ENCODE assay signal across 8 mouse cellular contexts in the genomic region with DNA sequence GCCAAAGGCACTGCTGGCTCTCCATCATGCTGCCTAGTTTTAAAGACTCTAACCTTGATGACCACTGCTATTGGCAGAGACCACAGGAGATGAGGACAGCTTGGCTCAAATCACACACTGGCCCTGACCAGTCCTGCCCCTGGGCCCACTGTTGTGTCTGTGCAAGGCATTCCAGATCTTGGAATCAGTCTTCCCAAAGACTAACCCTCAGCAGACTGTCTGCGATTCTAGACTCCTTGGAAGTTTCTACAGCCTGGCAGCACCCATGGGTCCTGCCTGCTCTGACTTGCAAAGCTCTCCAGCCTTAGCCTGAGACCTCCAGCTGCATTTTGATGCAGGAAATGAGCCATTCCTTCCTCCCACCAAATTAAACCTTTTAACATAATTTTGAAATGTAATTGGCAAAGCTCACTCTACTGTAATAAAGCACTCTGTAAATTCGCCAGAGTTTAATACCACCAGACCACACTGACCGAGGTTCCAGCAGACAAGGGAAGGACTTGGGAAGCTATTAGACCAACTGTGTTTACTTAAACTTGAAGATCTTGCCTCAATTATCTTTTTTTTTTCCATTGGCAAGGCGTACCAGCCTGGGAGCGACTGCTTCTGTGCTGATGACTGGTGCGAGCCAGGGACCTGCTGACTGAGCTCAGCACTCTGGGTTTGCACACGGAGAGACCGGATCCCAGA.
DNase-seq lines count a peak whose midpoint lies in the region; ATAC-seq and TF ChIP-seq lines count a peak whose summit lies in the region.
"Had no signal": no experiment of that assay in that cellular context is flagged by ENCODE, and none has a peak within 500 bp of the region (broad histone marks: within the 10 kb centered on the region; RNA-seq: fewer than 3 reads in every experiment).

No protein-coding gene starts in this region.

- DNase-seq in midbrain, embryonic 11.5 days (ENCODE audit: low spot score, missing footprints), result peak; percentile 77
- no peak for DNase-seq in midbrain, postnatal 0 days (ENCODE audit: low spot score)
- DNase-seq in brain, embryonic 14.5 days (ENCODE audit: low read depth), result peak; percentile 38
- DNase-seq in hindbrain, embryonic 10.5 days (ENCODE audit: low spot score), result no peak

- H3K4me2 ChIP-seq in midbrain, embryonic 11.5 days, result no peak overlapping the region
- H3K4me2 ChIP-seq in midbrain, postnatal 0 days (ENCODE audit: low read depth, low read length, poor library complexity, severe bottlenecking), result no peak overlapping the region
- H3K4me2 ChIP-seq in heart, embryonic 14.5 days (ENCODE audit: low read length), result no peak overlapping the region
- H3K4me2 ChIP-seq in stomach, embryonic 15.5 days, result peak overlapping the region; percentile 16; the same call in 1 of the 2 replicates
- no peak overlapping the region for H3K4me2 ChIP-seq in neural tube, embryonic 15.5 days

- no peaks in the 10 kb centered on the region for H3K27me3 ChIP-seq in midbrain, embryonic 11.5 days (ENCODE audit: control insufficient read depth, insufficient read depth, low read length)
- H3K27me3 ChIP-seq in midbrain, postnatal 0 days (ENCODE audit: insufficient read depth, low read length), result no peaks in the 10 kb centered on the region
- no peaks in the 10 kb centered on the region for H3K27me3 ChIP-seq in heart, embryonic 14.5 days (ENCODE audit: control insufficient read depth, insufficient read depth, low read length)
- no peaks in the 10 kb centered on the region for H3K27me3 ChIP-seq in stomach, embryonic 15.5 days (replicated peaks)
- no peaks in the 10 kb centered on the region for H3K27me3 ChIP-seq in neural tube, embryonic 15.5 days (replicated peaks)
- no peaks in the 10 kb centered on the region for H3K27me3 ChIP-seq in hindbrain, embryonic 10.5 days (ENCODE audit: insufficient read depth, poor library complexity, severe bottlenecking)

- H3K9ac ChIP-seq in midbrain, embryonic 11.5 days (ENCODE audit: low read length), result no peak overlapping the region
- no peak overlapping the region for H3K9ac ChIP-seq in midbrain, postnatal 0 days (replicated peaks; ENCODE audit: low read length, poor library complexity, severe bottlenecking)
- no peak overlapping the region for H3K9ac ChIP-seq in heart, embryonic 14.5 days (ENCODE audit: low read length)
- no peak overlapping the region for H3K9ac ChIP-seq in stomach, embryonic 15.5 days
- no peak overlapping the region for H3K9ac ChIP-seq in neural tube, embryonic 15.5 days (replicated peaks)

- no peak for TF ChIP-seq POLR2A in brain, embryonic 14.5 days (IDR thresholded peaks at IDR 0.05; ENCODE audit: borderline replicate concordance, extremely low read depth, insufficient read depth, insufficient read length, poor library complexity, severe bottlenecking)

- H3K4me3 ChIP-seq in midbrain, embryonic 11.5 days (ENCODE audit: low read depth, low read length), result no peak overlapping the region
- H3K4me3 ChIP-seq in midbrain, postnatal 0 days (ENCODE audit: low read depth, low read length), result no peak overlapping the region
- H3K4me3 ChIP-seq in heart, embryonic 14.5 days (ENCODE audit: control insufficient read depth in 1 of 2, insufficient read depth in 1 of 2, low read depth in 1 of 2, low read length in 2 of 2), result no peak overlapping the region
- no peak overlapping the region for H3K4me3 ChIP-seq in stomach, embryonic 15.5 days (replicated peaks)
- no peak overlapping the region for H3K4me3 ChIP-seq in neural tube, embryonic 15.5 days (replicated peaks)
- no peak overlapping the region for H3K4me3 ChIP-seq in hindbrain, embryonic 10.5 days

- TF ChIP-seq CTCF in midbrain, postnatal 0 days (IDR thresholded peaks at IDR 0.05), result no peak
- TF ChIP-seq CTCF in brain, embryonic 14.5 days (IDR thresholded peaks at IDR 0.05; ENCODE audit: borderline replicate concordance, extremely low read depth, insufficient read depth, insufficient read length), result no peak

- H3K27ac ChIP-seq in midbrain, embryonic 11.5 days (ENCODE audit: low read depth, low read length), result no peak overlapping the region
- no peak overlapping the region for H3K27ac ChIP-seq in midbrain, postnatal 0 days (ENCODE audit: low read depth, low read length)
- H3K27ac ChIP-seq in heart, embryonic 14.5 days (replicated peaks in 1 of 2; ENCODE audit: control insufficient read depth in 1 of 2, insufficient read depth in 1 of 2, low read depth in 2 of 2, low read length in 2 of 2), result peak overlapping the region; percentile 43 to 63
- H3K27ac ChIP-seq in stomach, embryonic 15.5 days, result peak overlapping the region; percentile 61; the same call in 1 of the 2 replicates
- H3K27ac ChIP-seq in neural tube, embryonic 15.5 days (replicated peaks), result no peak overlapping the region
- H3K27ac ChIP-seq in hindbrain, embryonic 10.5 days, result no peak overlapping the region
- H3K27ac ChIP-seq: macrophage had no signal

- 88% methylated on average over 8 of the region's 8 CpGs for WGBS in midbrain, embryonic 11.5 days
- 74% methylated on average over 8 of the region's 8 CpGs for WGBS in midbrain, postnatal 0 days
- whole genome bisulfite sequencing in heart, embryonic 14.5 days, result 75% methylated on average over 8 of the region's 8 CpGs
- 49% methylated on average over 8 of the region's 8 CpGs for WGBS in stomach, embryonic 15.5 days
- 71% methylated on average over 8 of the region's 8 CpGs for WGBS in neural tube, embryonic 15.5 days
- 87% methylated on average over 8 of the region's 8 CpGs for WGBS in hindbrain, embryonic 10.5 days

- no peaks in the 10 kb centered on the region for H3K36me3 ChIP-seq in midbrain, embryonic 11.5 days (ENCODE audit: control insufficient read depth, insufficient read depth, low read length)
- H3K36me3 ChIP-seq in midbrain, postnatal 0 days (ENCODE audit: insufficient read depth, low read length), result no peaks in the 10 kb centered on the region
- no peaks in the 10 kb centered on the region for H3K36me3 ChIP-seq in heart, embryonic 14.5 days (ENCODE audit: control insufficient read depth, insufficient read depth, low read length)
- H3K36me3 ChIP-seq in stomach, embryonic 15.5 days, result no peaks in the 10 kb centered on the region
- no peaks in the 10 kb centered on the region for H3K36me3 ChIP-seq in neural tube, embryonic 15.5 days
- H3K36me3 ChIP-seq in hindbrain, embryonic 10.5 days, result no peaks in the 10 kb centered on the region

- ATAC-seq in midbrain, embryonic 11.5 days (ENCODE audit: low FRiP score), result no peak
- no peak for ATAC-seq in midbrain, postnatal 0 days (ENCODE audit: low FRiP score)
- no peak; the same call in 1 of the 2 replicates for ATAC-seq in heart, embryonic 14.5 days (ENCODE audit: insufficient number of reproducible peaks, insufficient read depth, low FRiP score, low read depth)
- ATAC-seq in stomach, embryonic 15.5 days (ENCODE audit: insufficient read depth, low FRiP score, low read depth), result no peak; the same call in 1 of the 2 replicates
- ATAC-seq in neural tube, embryonic 15.5 days (ENCODE audit: low FRiP score), result no peak

- no peaks in the 10 kb centered on the region for H3K9me3 ChIP-seq in midbrain, embryonic 11.5 days (ENCODE audit: control insufficient read depth, low read length)
- no peaks in the 10 kb centered on the region for H3K9me3 ChIP-seq in midbrain, postnatal 0 days (ENCODE audit: low read length)
- no peaks in the 10 kb centered on the region for H3K9me3 ChIP-seq in heart, embryonic 14.5 days (ENCODE audit: control insufficient read depth, low read length)
- no peaks in the 10 kb centered on the region for H3K9me3 ChIP-seq in stomach, embryonic 15.5 days
- no peaks in the 10 kb centered on the region for H3K9me3 ChIP-seq in neural tube, embryonic 15.5 days (replicated peaks)
- no peaks in the 10 kb centered on the region for H3K9me3 ChIP-seq in hindbrain, embryonic 10.5 days

- no peaks in the 10 kb centered on the region for H3K4me1 ChIP-seq in midbrain, embryonic 11.5 days (ENCODE audit: control insufficient read depth, insufficient read depth, low read length)
- no peaks in the 10 kb centered on the region; the same call in 1 of the 2 replicates for H3K4me1 ChIP-seq in midbrain, postnatal 0 days (ENCODE audit: insufficient read depth, low read length)
- H3K4me1 ChIP-seq in heart, embryonic 14.5 days (ENCODE audit: control insufficient read depth in 2 of 2, insufficient read depth in 2 of 2, low read length in 2 of 2), result peaks cover 25 to 47% of the 10 kb centered on the region in 2 experiments
- H3K4me1 ChIP-seq in stomach, embryonic 15.5 days, result peaks cover 11% of the 10 kb centered on the region
- H3K4me1 ChIP-seq in neural tube, embryonic 15.5 days, result peaks cover 7% of the 10 kb centered on the region
- H3K4me1 ChIP-seq in hindbrain, embryonic 10.5 days (replicated peaks), result 0 out of 2 replicates have a peak, but pooled peaks cover 6% of the 10 kb centered on the region

Comparison
In these comparisons a context has a peak if more than half of its experiments do, and no peak if none do; other contexts are left out.
1. DNase-seq: peak in midbrain, embryonic 11.5 days (single experiment) and brain, embryonic 14.5 days (single experiment); none in midbrain, postnatal 0 days (single experiment) and hindbrain, embryonic 10.5 days (single experiment).
2. H3K27ac ChIP-seq: peak in heart, embryonic 14.5 days (2 of 2) and stomach, embryonic 15.5 days (single experiment); none in midbrain, embryonic 11.5 days (single experiment), midbrain, postnatal 0 days (single experiment), neural tube, embryonic 15.5 days (single experiment) and hindbrain, embryonic 10.5 days (single experiment).